Mouse (Mus musculus) cerebellum, adult 11 months (tissue): ENCODE measurements around the gene Nras.

Experiments
- DNase-seq: peaks from one replicate; pipeline ENCODE4 v3.0.0; 2022

Gene Nras

DNA sequence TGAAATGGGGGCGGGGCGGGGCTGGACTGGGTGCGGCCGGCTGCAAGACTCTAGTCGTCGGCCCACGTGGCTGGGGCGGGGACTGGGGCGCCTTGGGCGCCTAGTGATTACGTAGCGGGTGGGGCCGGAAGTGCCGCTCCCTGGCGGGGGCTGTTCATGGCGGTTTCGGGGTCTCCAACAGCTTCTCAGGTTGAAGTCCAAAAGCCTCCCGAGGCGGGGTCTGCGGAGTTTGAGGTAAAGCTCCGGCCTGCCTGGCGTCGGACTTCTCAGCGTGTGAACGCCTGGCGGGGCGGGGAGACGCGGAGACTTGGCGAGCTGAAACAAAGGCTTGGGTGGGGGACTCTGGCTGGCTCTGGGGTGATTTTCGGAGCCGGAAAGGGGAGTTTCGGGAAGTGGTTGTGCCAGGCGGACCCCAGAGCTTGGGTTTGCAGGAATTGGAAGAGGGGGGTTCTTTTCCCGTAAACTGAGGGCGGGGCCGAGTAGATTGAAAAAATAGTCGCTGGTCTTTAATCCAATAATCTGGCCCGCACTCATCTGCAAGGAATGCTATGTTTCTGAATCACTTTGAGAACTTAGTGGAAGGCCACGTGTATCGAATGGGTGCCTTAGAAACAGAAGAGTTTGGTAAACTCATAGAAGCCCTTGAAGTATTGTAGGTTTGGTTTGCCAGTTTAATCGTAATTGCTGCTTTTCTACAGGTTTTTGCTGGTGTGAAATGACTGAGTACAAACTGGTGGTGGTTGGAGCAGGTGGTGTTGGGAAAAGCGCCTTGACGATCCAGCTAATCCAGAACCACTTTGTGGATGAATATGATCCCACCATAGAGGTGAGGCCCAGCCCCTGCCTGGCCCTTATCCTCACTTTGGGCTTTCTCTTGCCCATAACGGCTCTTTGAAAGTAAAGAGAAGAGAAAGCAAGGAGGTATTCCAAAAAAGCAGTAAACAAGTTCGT, at the start of gene Nras:
TSS of gene Nras (plus strand) at position 79 of the 951 bp plus-strand sequence.
- peak; percentile 78 for DNase-seq

- no peak for DNase-seq
These were observed 40.7 kb upstream of the Nras start for GRCm38 (mm10) chr3:103017350-103017749.

GRCm38 (mm10) chr3:103019462-103019861, 38.6 kb upstream of the Nras start:
- DNase-seq = peak; percentile 14

DNA sequence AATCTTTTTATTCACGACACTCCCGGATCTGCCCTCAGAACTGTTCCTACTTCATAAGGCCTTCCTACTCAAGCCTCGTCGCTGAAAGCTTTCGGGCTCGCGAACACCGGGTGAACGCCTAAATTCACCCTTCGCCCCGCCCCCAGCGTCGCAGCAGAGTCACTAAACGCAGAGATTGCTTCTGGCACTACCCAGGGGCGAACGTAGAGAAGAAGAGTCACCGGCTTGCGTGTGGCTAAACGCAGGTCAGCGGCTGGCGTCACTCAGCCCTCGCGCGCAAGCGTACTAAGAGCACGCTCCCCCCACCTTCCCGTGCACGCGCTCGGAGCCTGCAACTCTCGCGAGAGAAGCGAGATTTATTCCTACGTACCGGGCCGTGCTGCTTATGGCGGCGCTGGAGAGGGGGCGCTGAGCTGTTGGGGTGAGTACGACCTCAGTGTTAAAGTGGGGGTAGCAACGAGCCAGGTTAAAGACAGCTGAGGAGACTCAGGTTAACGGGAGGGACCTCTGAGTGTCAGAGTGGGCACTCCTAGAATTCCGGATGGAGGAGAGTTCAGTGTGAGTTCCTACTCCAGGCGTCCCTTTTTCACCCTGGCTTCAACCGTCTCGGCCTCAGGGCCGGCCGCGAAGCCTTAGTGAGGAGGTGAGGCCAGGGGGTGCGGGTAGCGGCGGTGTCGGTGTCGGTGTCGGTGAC, 37.7 kb upstream of the Nras start, which contains the start of gene Csde1:
TSS of gene Csde1 (plus strand) at position 178 of the 694 bp plus-strand sequence.
- peak; percentile 96 for DNase-seq

GRCm38 (mm10) chr3:103020943-103021638, 37.0 kb upstream of the Nras start:
- DNase-seq = peak; percentile 79

DNA sequence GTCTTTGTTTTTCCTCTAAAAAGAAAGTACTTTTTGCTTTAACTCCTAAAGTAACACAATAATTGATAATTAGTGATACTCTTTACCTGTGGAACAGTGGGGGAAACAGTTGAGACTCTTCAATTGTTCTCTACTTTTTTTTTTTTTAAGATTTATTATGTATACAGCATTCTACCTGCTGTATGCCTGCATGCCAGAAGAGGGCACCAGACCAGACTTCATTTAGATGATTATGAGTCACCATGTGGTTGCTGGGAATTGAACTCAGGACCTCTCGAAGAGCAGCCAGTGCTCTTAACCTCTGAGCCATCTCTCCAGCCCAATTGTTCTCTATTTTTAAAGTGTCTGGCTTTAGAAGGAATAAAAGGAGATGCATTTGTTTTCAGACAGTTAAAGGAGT, 31.9 kb upstream of the Nras start:
- DNase-seq = no peak

- no peak for DNase-seq
These were observed 17.8 kb upstream of the Nras start for GRCm38 (mm10) chr3:103040285-103040684.

GRCm38 (mm10) chr3:103040861-103041379, 17.2 kb upstream of the Nras start:
- DNase-seq = no peak

DNA sequence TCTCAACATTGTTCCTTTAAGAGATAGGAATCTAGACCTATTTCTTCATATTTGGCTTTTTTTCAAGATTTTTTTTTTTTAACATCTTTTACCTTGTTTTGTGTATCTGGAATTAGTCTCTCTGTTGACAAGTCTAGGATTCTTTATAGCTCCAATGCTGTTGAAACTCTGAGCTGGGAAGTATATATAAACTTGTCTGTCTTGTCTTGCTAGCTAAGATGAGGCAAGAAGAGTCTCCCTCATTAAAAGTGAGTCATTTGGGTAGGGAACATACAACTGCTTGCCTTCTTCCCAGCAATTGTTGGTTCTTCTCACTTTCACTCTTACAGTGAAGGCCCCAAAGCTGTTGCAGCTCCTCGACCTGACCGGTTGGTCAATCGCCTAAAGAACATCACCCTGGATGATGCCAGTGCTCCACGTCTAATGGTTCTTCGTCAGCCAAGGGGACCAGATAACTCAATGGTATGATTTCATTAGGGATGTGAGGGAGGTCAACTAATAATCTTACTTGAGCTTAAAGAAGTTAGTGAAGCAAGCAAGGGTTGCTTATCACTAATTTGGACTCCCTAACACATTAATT, 2.0 kb upstream of the Nras start:
- no peak for DNase-seq

DNA sequence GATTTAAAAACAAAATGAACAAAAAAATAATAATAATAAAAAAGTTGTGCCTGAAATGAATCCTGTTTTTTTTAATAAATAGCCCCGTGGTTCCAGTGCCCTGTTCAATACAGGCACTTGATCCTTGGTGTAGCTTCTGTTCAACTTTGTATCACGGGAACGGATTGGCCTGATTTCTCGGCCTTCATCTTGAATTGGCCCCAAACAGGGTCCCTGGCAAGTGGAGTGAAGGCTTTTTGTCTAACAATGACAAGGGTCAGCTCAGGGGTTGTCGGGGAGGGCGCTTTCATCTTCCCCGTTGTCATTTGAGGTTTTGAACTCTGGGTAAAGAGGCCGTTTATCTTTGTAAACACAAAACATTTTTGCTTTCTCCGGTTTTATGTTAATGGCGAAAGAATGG, 333 bp upstream of the Nras start:
- DNase-seq = no peak

- no peak for DNase-seq
These were observed 8.8 kb downstream of the Nras start for GRCm38 (mm10) chr3:103066927-103067326.

DNA sequence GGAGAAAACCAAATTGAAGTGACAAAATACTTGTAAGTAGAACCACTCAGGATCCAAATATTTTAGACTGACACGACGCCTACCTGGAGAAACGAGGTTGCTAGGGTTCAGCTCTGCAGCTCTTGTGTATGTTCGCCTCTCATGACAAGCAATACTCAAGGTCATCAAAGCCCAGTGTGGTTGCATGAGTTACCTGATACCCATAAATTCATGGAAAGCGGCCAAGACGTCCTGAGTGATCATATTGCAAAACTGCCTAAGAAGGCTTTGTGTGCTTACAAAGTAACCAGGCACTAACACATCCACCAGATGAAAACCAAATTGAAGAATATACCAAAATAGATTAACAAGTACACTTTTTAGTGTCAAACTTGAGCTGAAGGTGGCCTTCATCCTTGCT, 10.9 kb downstream of the Nras start:
- no peak for DNase-seq

GRCm38 (mm10) chr3:103073771-103074170, 15.7 kb downstream of the Nras start, which contains the start of gene Ampd1:
Ampd1 (plus strand) TSS chr3:103074014.
- DNase-seq = no peak

DNA sequence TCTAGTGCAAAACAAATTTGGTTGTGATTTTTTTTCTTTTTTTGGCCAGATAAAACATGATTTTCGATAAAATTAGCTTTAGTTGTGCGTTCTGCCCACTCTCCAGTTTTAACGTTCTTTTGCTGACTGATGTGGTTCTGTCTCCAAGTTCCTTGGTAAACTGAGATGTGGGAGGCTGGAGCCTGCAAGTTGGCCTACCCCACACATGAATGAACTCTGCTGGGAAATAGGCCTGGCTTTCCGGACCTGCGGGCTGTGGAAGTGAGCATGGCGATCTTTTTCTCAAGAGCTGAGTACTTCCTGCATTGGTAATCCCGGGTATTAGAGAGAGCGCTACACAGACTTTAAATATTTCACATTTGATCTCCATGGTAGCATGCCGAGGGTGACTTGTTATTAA, 17.8 kb downstream of the Nras start:
- DNase-seq = no peak

- no peak for DNase-seq
These were observed 18.4 kb downstream of the Nras start for GRCm38 (mm10) chr3:103076476-103076875.

- DNase-seq = no peak
These were observed 21.2 kb downstream of the Nras start for GRCm38 (mm10) chr3:103079301-103079700.

DNA sequence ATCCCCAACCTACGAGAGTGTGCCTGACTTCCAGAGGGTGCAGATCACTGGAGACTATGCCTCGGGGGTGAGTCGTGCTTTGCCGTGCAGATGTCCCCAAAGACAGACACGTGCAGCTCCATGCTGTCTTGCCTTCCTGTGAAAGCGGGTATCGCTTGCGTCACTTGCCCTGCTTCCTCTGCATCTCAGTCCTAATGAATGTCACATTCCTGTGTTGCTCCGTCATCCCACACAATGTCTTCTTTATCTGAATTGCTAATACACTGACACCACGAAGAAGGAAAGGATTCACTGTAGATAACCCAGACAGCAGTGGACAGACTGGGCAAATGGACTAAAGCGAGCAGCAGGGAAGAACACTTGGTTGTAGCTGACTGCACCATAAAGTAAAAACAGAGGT, 23.0 kb downstream of the Nras start:
- no peak for DNase-seq

DNA sequence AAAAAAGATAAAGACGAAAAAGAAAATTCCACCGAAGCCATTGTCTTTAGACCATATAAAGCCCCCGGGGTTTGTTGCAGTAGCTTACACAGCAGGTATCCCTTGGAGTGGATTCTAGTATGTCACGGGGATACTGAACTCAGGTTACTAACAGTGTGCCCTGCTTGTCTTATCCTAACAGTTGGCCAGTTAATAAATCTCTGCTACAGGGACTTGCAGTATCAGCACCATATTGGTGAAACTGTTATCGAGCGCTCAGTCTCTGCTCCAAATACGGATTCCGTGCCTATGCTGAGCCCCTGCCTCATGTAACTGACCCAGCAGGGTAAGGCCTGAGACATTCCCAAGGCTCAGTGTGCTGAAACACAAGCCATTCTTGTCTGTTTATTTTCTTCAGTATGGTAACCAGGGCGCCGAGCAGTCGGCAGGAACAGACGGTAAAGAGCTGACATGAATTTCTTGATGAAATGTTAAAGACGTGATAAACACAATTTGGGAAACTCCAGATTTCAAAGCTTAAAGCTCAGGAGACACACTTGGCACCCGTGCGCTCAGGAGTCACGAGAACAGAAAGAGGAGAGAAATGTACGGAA, 23.9 kb downstream of the Nras start:
- no peak for DNase-seq

- no peak for DNase-seq
These were observed 24.7 kb downstream of the Nras start for GRCm38 (mm10) chr3:103082761-103083160.

DNA sequence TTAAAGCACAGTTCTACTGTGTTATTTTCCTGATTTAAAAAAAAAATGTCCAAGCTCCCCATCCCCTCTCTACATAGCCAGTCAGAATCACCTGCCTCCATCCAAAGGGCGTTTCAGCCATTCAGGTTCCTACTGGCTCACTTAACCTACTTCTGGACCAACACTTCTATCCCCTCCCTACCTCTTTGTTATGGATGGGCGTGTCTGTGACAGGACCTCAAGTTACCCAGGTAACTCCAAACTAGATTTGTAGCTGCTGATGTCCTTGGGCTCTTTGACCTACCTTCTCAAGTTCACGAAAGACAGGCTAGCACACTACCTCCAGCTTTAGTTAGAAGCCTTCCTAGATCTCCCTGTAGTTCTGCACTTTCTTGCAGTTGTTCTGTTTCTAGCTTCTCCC, 27.9 kb downstream of the Nras start:
- no peak for DNase-seq

DNA sequence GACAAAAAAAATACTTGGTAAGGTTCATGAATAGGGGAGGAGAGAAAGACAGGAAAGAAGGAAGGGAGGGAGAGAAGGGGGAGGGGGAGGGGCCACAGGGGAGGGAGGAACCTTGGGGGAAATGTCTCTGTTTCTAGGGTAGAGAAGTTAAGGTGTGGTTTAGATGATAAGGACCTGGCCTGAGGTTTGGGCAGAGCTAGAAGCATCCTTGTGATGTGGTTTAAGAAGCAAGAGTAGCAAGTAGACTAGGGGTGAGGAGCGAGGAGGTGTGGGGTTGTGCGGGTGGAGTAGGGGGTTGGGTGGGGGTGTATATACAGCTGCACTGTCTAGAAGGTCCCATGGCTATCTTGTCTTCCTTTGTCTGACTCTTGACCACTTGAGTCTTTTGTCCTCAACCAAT, 33.7 kb downstream of the Nras start:
- no peak for DNase-seq

GRCm38 (mm10) chr3:103098662-103099061, 40.6 kb downstream of the Nras start:
- DNase-seq = no peak
